Mouse (Mus musculus) limb, embryonic 15.5 days (tissue): ENCODE measurements around the gene Map3k4. TPM values are rescaled to one million over a fixed set of nuclear protein-coding genes. Genes with fewer than 3 reads are reported as not detected.
A peak's percentile ranks its signal among the peaks of the same experiment; 100 is the strongest.
"Not testable (repeated sequence)": the region's sequence is repeated elsewhere in the genome, so short reads cannot be mapped to it uniquely, and the experiment has no call there.

ENCODE experiments used
- ATAC-seq: fragments of 200-750 bp; cut with Nextera tagmentation; 2 replicates; pipeline ENCODE4 v1.8.0; 2017; ENCODE audit warnings: low read depth, moderate TSS enrichment; ENCODE audit not compliant: insufficient number of reproducible peaks, low FRiP score, low TSS enrichment
- H3K27ac ChIP-seq: fragments of 300-500 bp; sonication (generic); 2 replicates; pipeline ENCODE4 v1.5.1; 2015; ENCODE audit warnings: moderate library complexity, mild to moderate bottlenecking, inconsistent platforms
- H3K27me3 ChIP-seq: fragments of 300-500 bp; sonication (generic); 2 replicates; pipeline ENCODE4 v1.6.1; 2015; ENCODE audit warnings: inconsistent platforms
- H3K36me3 ChIP-seq: fragments of 300-500 bp; sonication (generic); 2 replicates; pipeline ENCODE4 v1.6.1; 2015; ENCODE audit warnings: inconsistent platforms
- H3K4me1 ChIP-seq: fragments of 300-500 bp; sonication (generic); 2 replicates; pipeline ENCODE4 v1.6.1; 2015; ENCODE audit warnings: inconsistent platforms
- H3K4me2 ChIP-seq: fragments of 300-500 bp; sonication (generic); 2 replicates; pipeline ENCODE4 v1.6.1; 2015; ENCODE audit warnings: mild to moderate bottlenecking, inconsistent platforms
- H3K4me3 ChIP-seq: fragments of 300-500 bp; sonication (generic); 2 replicates; pipeline ENCODE4 v1.5.1; 2015; ENCODE audit warnings: mild to moderate bottlenecking, inconsistent platforms
- H3K9ac ChIP-seq: fragments of 300-500 bp; sonication (generic); 2 replicates; pipeline ENCODE4 v1.6.1; 2015; ENCODE audit warnings: inconsistent platforms
- H3K9me3 ChIP-seq: fragments of 300-500 bp; sonication (generic); 2 replicates; pipeline ENCODE4 v1.6.1; 2016; ENCODE audit warnings: inconsistent platforms
- WGBS: fragments of 180-500 bp; shearing (Covaris S2); methylation state at CpG from one replicate; pipeline ENCODE4 v1.1.7; 2015; 5-methylcytosine and 5-hydroxymethylcytosine counted together
- polyA plus RNA-seq: library from polyadenylated mRNA; unstranded; fragments of >200 nt; fragmentation: Nextera tagmentation; extraction: Ambion mirVana; gene quantifications from 2 replicates; pipeline ENCODE4 v1.2.1, GENCODE M21; 2015

Map3k4 gene
- polyA plus RNA-seq, 1 experiment from 2014 or later: 38.8 TPM

GRCm38 (mm10) chr17:12300896-12301706, 17.5 kb downstream of the Map3k4 start:
- H3K4me2 ChIP-seq: no peak overlapping the region
- 37% methylated on average over 3 of the region's 3 CpGs for WGBS
- H3K9me3 ChIP-seq: no peaks in the 10 kb centered on the region
- H3K4me1 ChIP-seq: peaks cover 13% of the 10 kb centered on the region
- no peak overlapping the region for H3K27ac ChIP-seq
- H3K4me3 ChIP-seq: no peak overlapping the region
- ATAC-seq: no peak
- H3K36me3 ChIP-seq: no peaks in the 10 kb centered on the region
- H3K27me3 ChIP-seq: no peaks in the 10 kb centered on the region
- no peak overlapping the region for H3K9ac ChIP-seq

GRCm38 (mm10) chr17:12300127-12300675, 18.4 kb downstream of the Map3k4 start:
- Histone ChIP-seq H3K4me2 (no peak overlapping the region), H3K4me3 (no peak overlapping the region), H3K27me3 (no peaks in the 10 kb centered on the region), H3K4me1 (peaks cover 13% of the 10 kb centered on the region), H3K27ac (no peak overlapping the region), H3K36me3 (no peaks in the 10 kb centered on the region), H3K9ac (no peak overlapping the region), H3K9me3 (no peaks in the 10 kb centered on the region)
- no peak for ATAC-seq
- WGBS: 70% methylated on average over 14 of the region's 14 CpGs

- Histone ChIP-seq H3K9me3 (no peaks in the 10 kb centered on the region), H3K27ac (no peak overlapping the region), H3K4me2 (no peak overlapping the region), H3K4me3 (no peak overlapping the region), H3K4me1 (peaks cover 21% of the 10 kb centered on the region), H3K9ac (no peak overlapping the region), H3K27me3 (no peaks in the 10 kb centered on the region), H3K36me3 (no peaks in the 10 kb centered on the region)
- 84% methylated on average over 7 of the region's 7 CpGs for WGBS
- ATAC-seq: no peak
Observed at GRCm38 (mm10) chr17:12299371-12299770, 19.2 kb downstream of the Map3k4 start.

DNA sequence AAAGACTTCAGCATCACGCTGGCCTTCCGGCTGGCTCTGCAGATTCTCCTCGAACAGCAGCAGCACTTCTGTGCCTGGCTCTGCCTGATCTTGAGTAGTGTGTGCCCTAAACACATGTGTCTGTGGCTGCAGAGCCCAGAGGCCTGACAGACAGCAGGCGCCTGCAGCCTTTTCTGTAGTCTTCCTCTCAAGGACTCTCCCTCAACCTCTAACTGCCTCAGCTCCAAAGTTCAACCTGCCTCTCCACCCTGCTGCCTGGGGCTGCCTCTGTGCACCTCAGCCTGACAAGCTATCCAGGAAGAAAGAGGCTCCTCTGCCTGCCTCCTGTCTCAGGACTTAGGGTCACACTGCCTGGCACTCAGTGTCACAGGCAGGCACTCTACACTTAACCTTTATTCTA, 20.6 kb downstream of the Map3k4 start:
- Histone ChIP-seq H3K4me1 (peaks cover 35% of the 10 kb centered on the region), H3K36me3 (no peaks in the 10 kb centered on the region), H3K4me3 (no peak overlapping the region), H3K9me3 (no peaks in the 10 kb centered on the region), H3K27ac (no peak overlapping the region), H3K4me2 (no peak overlapping the region), H3K27me3 (no peaks in the 10 kb centered on the region), H3K9ac (no peak overlapping the region)
- ATAC-seq: no peak
- WGBS: 81% methylated on average over 4 of the region's 4 CpGs

DNA sequence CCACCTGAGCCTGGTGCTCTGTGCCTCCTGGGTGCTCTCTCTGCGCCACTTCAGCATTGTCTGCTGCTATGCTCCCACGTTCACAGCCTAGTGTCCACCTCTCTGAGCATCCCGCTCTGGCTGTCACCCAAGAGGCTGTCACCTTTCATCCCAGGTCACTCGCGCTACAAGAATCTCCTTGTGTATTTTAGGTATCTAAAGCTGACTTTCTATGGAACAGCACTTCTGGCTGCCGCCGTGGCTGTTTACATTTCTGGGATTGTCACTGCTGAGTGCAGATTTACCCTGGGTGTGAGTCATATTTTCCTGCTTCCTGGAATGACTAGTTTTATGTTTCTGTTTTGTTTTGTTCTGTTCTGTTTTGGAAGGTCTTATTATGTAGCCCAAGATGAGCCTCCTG, 21.3 kb downstream of the Map3k4 start:
- 77% methylated on average over 7 of the region's 7 CpGs for WGBS
- no peak overlapping the region for H3K4me3 ChIP-seq
- H3K36me3 ChIP-seq: no peaks in the 10 kb centered on the region
- no peak for ATAC-seq
- H3K27ac ChIP-seq: no peak overlapping the region
- H3K9me3 ChIP-seq: no peaks in the 10 kb centered on the region
- H3K27me3 ChIP-seq: no peaks in the 10 kb centered on the region
- no peak overlapping the region for H3K4me2 ChIP-seq
- H3K9ac ChIP-seq: no peak overlapping the region
- H3K4me1 ChIP-seq: peaks cover 38% of the 10 kb centered on the region

GRCm38 (mm10) chr17:12295926-12296325, 22.7 kb downstream of the Map3k4 start:
- H3K36me3 ChIP-seq, H3K27ac ChIP-seq, H3K9me3 ChIP-seq, H3K4me2 ChIP-seq, H3K27me3 ChIP-seq, H3K9ac ChIP-seq, ATAC-seq, H3K4me3 ChIP-seq: not testable (repeated sequence)
- peaks cover 45% of the 10 kb centered on the region for H3K4me1 ChIP-seq
- 92% methylated on average over 5 of the region's 5 CpGs for WGBS

GRCm38 (mm10) chr17:12294424-12294823, 24.2 kb downstream of the Map3k4 start:
- 61% methylated on average over 7 of the region's 7 CpGs for WGBS
- H3K4me2 ChIP-seq: no peak overlapping the region
- H3K9me3 ChIP-seq: no peaks in the 10 kb centered on the region
- no peak overlapping the region for H3K27ac ChIP-seq
- no peaks in the 10 kb centered on the region for H3K27me3 ChIP-seq
- H3K4me3 ChIP-seq: no peak overlapping the region
- no peaks in the 10 kb centered on the region for H3K36me3 ChIP-seq
- H3K4me1 ChIP-seq: peaks cover 44% of the 10 kb centered on the region
- no peak overlapping the region for H3K9ac ChIP-seq
- no peak for ATAC-seq

DNA sequence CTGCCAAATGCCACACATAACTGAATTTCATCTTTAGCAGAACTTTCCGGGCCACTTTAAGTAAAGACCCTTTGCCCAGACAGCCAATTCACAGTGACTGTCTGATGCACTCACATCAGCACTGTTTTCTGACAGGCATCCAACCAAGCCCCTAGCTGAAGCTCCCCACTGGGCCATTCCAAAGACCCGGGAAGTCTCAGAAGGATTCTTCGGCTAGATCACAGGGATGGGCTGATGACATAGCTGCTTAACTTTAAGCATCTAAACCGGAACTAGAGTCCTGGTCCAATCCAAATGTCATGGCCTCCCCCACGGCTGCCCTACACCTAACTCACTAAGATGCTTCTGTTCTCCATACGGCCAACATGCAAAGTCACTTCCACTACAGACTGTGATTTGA, 25.0 kb downstream of the Map3k4 start:
- no peak for ATAC-seq
- Histone ChIP-seq H3K36me3 (no peaks in the 10 kb centered on the region), H3K4me1 (peaks cover 44% of the 10 kb centered on the region), H3K4me2 (no peak overlapping the region), H3K27me3 (no peaks in the 10 kb centered on the region), H3K4me3 (no peak overlapping the region), H3K9ac (no peak overlapping the region), H3K9me3 (no peaks in the 10 kb centered on the region), H3K27ac (0 out of 2 replicates have a peak overlapping the region, but pooled peaks have one; percentile 22)
- 59% methylated on average over 6 of the region's 6 CpGs for WGBS

GRCm38 (mm10) chr17:12292877-12293276, 25.7 kb downstream of the Map3k4 start:
- WGBS: 58% methylated on average over 8 of the region's 8 CpGs

DNA sequence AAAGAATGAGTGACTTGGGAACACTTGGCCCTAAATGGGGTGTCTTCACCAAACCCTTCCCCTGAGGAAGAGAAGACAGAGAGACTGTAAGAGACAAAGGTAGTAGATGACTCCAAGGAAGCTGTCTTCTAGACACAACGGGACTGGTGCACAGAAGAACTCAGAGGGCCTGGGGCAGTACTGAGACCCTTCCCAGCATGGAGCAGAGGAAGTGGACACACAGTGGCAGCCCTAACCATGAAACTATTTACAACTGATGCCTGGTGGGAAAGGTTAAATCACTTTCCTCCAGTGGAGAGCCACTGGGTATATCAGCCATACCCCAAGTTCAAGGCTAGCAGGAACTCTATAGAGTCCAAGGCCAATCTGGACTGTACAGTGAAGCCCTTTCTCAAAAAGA, 26.2 kb downstream of the Map3k4 start:
- no peak for ATAC-seq
- no peak overlapping the region for H3K9ac ChIP-seq
- H3K9me3 ChIP-seq: no peaks in the 10 kb centered on the region
- 86% methylated on average over 1 of the region's 1 CpGs for WGBS
- no peaks in the 10 kb centered on the region for H3K27me3 ChIP-seq
- no peak overlapping the region for H3K4me3 ChIP-seq
- no peak overlapping the region for H3K27ac ChIP-seq
- 0 out of 2 replicates have a peak, but pooled peaks cover 3% of the 10 kb centered on the region for H3K36me3 ChIP-seq
- H3K4me2 ChIP-seq: no peak overlapping the region
- H3K4me1 ChIP-seq: peaks cover 41% of the 10 kb centered on the region

More at GRCm38 (mm10) chr17:12292877-12293276, 25.7 kb downstream of the Map3k4 start:
- no peak for ATAC-seq
- no peaks in the 10 kb centered on the region for H3K9me3 ChIP-seq
- 0 out of 2 replicates have a peak, but pooled peaks cover 3% of the 10 kb centered on the region for H3K36me3 ChIP-seq
- no peak overlapping the region for H3K4me2 ChIP-seq
- H3K9ac ChIP-seq: no peak overlapping the region
- H3K4me3 ChIP-seq: no peak overlapping the region
- no peaks in the 10 kb centered on the region for H3K27me3 ChIP-seq
- H3K4me1 ChIP-seq: peaks cover 43% of the 10 kb centered on the region
- H3K27ac ChIP-seq: no peak overlapping the region

DNA sequence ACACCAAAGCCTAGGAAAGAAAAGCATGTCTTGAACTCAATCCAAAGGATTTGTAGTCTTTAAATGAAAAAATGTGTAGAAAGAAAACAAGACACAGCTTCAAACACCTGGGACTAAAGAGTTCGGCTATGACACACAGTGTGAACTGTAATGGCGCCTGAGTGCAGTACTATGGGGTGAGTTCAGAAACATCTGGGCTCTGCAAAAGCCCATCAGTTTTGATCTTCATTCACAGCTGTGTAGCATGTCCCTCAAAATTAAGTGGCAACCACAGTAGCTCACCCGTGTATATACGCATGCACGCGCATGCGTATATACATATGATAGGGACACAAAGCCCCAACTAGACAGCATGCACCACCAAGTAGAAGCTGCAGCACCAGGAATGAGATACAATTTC, 27.4 kb downstream of the Map3k4 start:
- Histone ChIP-seq H3K9me3 (no peaks in the 10 kb centered on the region), H3K9ac (no peak overlapping the region), H3K36me3 (0 out of 2 replicates have a peak, but pooled peaks cover 3% of the 10 kb centered on the region), H3K27ac (peak overlapping the region; percentile 34; the same call in 1 of the 2 replicates), H3K27me3 (no peaks in the 10 kb centered on the region), H3K4me1 (peaks cover 36% of the 10 kb centered on the region), H3K4me2 (no peak overlapping the region), H3K4me3 (no peak overlapping the region)
- ATAC-seq: no peak
- WGBS: 81% methylated on average over 7 of the region's 7 CpGs

DNA sequence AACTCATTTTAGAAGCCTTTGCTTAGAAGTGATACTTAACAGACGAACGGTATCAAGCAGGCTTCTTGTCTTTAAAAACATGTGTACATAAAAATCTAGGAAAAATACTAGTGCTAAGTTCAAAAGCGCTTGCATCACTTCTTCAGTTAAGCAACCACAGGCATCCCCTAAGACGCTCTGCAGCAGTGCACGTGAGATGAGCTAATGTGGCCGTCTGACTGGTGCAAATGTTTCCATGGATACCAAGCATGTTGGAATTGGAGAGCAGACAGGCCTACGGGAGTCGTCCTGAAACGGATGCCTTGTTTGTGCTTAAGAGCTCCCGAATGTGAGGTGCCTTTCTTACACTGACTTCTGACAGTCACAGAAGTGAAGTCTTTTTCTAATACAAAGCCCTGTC, 27.9 kb downstream of the Map3k4 start:
- Histone ChIP-seq H3K4me1 (peaks cover 36% of the 10 kb centered on the region), H3K9ac (no peak overlapping the region), H3K27ac (peak overlapping the region; percentile 34; the same call in 1 of the 2 replicates), H3K4me2 (no peak overlapping the region), H3K36me3 (0 out of 2 replicates have a peak, but pooled peaks cover 3% of the 10 kb centered on the region), H3K4me3 (no peak overlapping the region), H3K27me3 (no peaks in the 10 kb centered on the region), H3K9me3 (no peaks in the 10 kb centered on the region)
- peak; percentile 86 for ATAC-seq
- 16% methylated on average over 10 of the region's 10 CpGs for WGBS
